Mouse (Mus musculus): ENCODE results near the gene Birc2. TPM values are rescaled to one million over a fixed set of nuclear protein-coding genes. Genes with fewer than 3 reads are reported as not detected.
A peak's percentile ranks its signal among the peaks of the same experiment; 100 is the strongest.

Gene Birc2
- total and polyA plus RNA-seq, 3 experiments = 29.6 to 33.0 TPM; not detected in 1

GRCm38 (mm10) chr9:7873511-7874211, 36.8 kb upstream of the Birc2 start:
- peak overlapping the region; percentile 85 to 90 for H3K4me3 ChIP-seq (ENCODE audit: control insufficient read depth in 1 of 2, insufficient read depth in 1 of 2, low read depth in 2 of 2, low read length in 2 of 2)
- peaks cover 0 to 12% of the 10 kb centered on the region in 2 experiments; a peak in 2 of 4 replicates for H3K36me3 ChIP-seq (ENCODE audit: control insufficient read depth in 1 of 2, insufficient read depth in 2 of 2, low read length in 2 of 2)
- H3K9ac ChIP-seq (ENCODE audit: control insufficient read depth, low read depth, low read length, poor library complexity, severe bottlenecking) = peak overlapping the region; percentile 92
- 0 out of 4 replicates have a peak, but pooled peaks cover 0 to 2% of the 10 kb centered on the region in 2 experiments for H3K27me3 ChIP-seq (ENCODE audit: control insufficient read depth in 1 of 2, insufficient read depth in 2 of 2, low read length in 2 of 2)
- H3K27ac ChIP-seq (ENCODE audit: control insufficient read depth, low read depth, low read length) = peak overlapping the region; percentile 79
- H3K79me2 ChIP-seq (ENCODE audit: control insufficient read depth, insufficient read depth, low read length, poor library complexity) = peaks cover 8% of the 10 kb centered on the region
- no peaks in the 10 kb centered on the region for H3K9me3 ChIP-seq (replicated peaks; ENCODE audit: insufficient read depth, low read length)
- H3K4me1 ChIP-seq (ENCODE audit: control insufficient read depth in 1 of 2, insufficient read depth in 2 of 2, low read length in 2 of 2) = peaks cover 3 to 23% of the 10 kb centered on the region in 2 experiments
- peak; percentile 72 for DNase-seq (ENCODE audit: low read depth, low spot score)
- TF ChIP-seq E2F4 (IDR thresholded peaks at IDR 0.05; ENCODE audit: borderline replicate concordance, low read depth, low read length) = no peak
- TF ChIP-seq MYB (IDR thresholded peaks at IDR 0.05; ENCODE audit: low read depth, low read length) = no peak
- TF ChIP-seq NELFE (IDR thresholded peaks at IDR 0.05; ENCODE audit: low read depth, low read length) = no peak
- TF ChIP-seq CHD2 (IDR thresholded peaks at IDR 0.05; ENCODE audit: low read length) = no peak
- 0 out of 2 replicates have a peak, but pooled peaks have one; percentile 19 for TF ChIP-seq MXI1 (IDR thresholded peaks at IDR 0.05; ENCODE audit: low read depth, low read length)
- TF ChIP-seq POLR2AphosphoS2 (IDR thresholded peaks at IDR 0.05; ENCODE audit: low read length) = no peak
- peak; percentile 76; the same call in 1 of the 2 replicates for TF ChIP-seq MYC (IDR thresholded peaks at IDR 0.05; ENCODE audit: low read depth, low read length)
- no peak for TF ChIP-seq UBTF (IDR thresholded peaks at IDR 0.05; ENCODE audit: borderline replicate concordance, insufficient read depth, low read depth, low read length)
- peak; percentile 45 for TF ChIP-seq SMC3 (IDR thresholded peaks at IDR 0.05; ENCODE audit: low read depth, low read length)
- no peak for TF ChIP-seq TBP (IDR thresholded peaks at IDR 0.05; ENCODE audit: low read depth, low read length)
- no peak for TF ChIP-seq TAL1 (IDR thresholded peaks at IDR 0.05; ENCODE audit: low read length)
- 0 out of 2 replicates have a peak, but pooled peaks have one; percentile 0 for TF ChIP-seq ZC3H11A (IDR thresholded peaks at IDR 0.05; ENCODE audit: low read depth, low read length)
- TF ChIP-seq MAX (IDR thresholded peaks at IDR 0.05; ENCODE audit: low read length) = 0 out of 2 replicates have a peak, but pooled peaks have one; percentile 50
- TF ChIP-seq ZKSCAN1 (IDR thresholded peaks at IDR 0.05; ENCODE audit: low read depth, low read length) = 0 out of 2 replicates have a peak, but pooled peaks have one; percentile 27
- no peak for TF ChIP-seq GABPA (IDR thresholded peaks at IDR 0.05; ENCODE audit: low read depth, low read length)
- no peak for TF ChIP-seq POLR2AphosphoS5 (IDR thresholded peaks at IDR 0.05; ENCODE audit: borderline replicate concordance, low read depth, low read length)
- TF ChIP-seq TCF12 (IDR thresholded peaks at IDR 0.05; ENCODE audit: low read depth, low read length) = no peak
- TF ChIP-seq KAT2A (conservative IDR thresholded peaks at IDR 0.05; ENCODE audit: low read depth, low read length) = no peak
- TF ChIP-seq JUND (IDR thresholded peaks at IDR 0.05; ENCODE audit: low read depth, low read length) = no peak
- TF ChIP-seq USF2 (IDR thresholded peaks at IDR 0.05; ENCODE audit: borderline replicate concordance in 1 of 2, insufficient read depth in 1 of 2, low read depth in 1 of 2, low read length in 2 of 2) = no peak
- TF ChIP-seq HCFC1 (IDR thresholded peaks at IDR 0.05; ENCODE audit: low read depth, low read length) = no peak
- TF ChIP-seq RAD21 (IDR thresholded peaks at IDR 0.05; ENCODE audit: low read depth, low read length) = peak; percentile 13
- TF ChIP-seq MAZ (IDR thresholded peaks at IDR 0.05; ENCODE audit: low read depth, low read length) = no peak
- TF ChIP-seq CTCF (IDR thresholded peaks at IDR 0.05 in 2 of 3, conservative IDR thresholded peaks at IDR 0.05 in 1 of 3; ENCODE audit: control insufficient read depth in 1 of 3, insufficient read depth in 1 of 3, low read depth in 2 of 3, low read length in 3 of 3, poor library complexity in 1 of 3, severe bottlenecking in 1 of 3) = peak in 2 of 3 experiments; percentile 25 to 45; a peak in 4 of 6 replicates
- no peak; a peak in 1 of 4 replicates for TF ChIP-seq EP300 (IDR thresholded peaks at IDR 0.05; ENCODE audit: low read depth in 1 of 2, low read length in 2 of 2)
- 0 out of 2 replicates have a peak, but pooled peaks have one; percentile 0 for TF ChIP-seq ZNF384 (IDR thresholded peaks at IDR 0.05; ENCODE audit: low read depth, low read length)
- TF ChIP-seq BHLHE40 (IDR thresholded peaks at IDR 0.05; ENCODE audit: borderline replicate concordance, low read depth, low read length) = no peak
- no peak for TF ChIP-seq GATA1 (IDR thresholded peaks at IDR 0.05; ENCODE audit: low read depth, low read length)
- TF ChIP-seq SIN3A (IDR thresholded peaks at IDR 0.05; ENCODE audit: low read length) = 0 out of 2 replicates have a peak, but pooled peaks have one; percentile 7
- no peak for TF ChIP-seq RCOR1 (IDR thresholded peaks at IDR 0.05; ENCODE audit: low read depth, low read length)
- no peak for TF ChIP-seq NRF1 (IDR thresholded peaks at IDR 0.05; ENCODE audit: insufficient read depth, low read depth, low read length, poor library complexity, severe bottlenecking)
- peak; percentile 43; the same call in 1 of the 2 replicates for TF ChIP-seq CHD1 (IDR thresholded peaks at IDR 0.05; ENCODE audit: low read depth, low read length)
